Mouse (Mus musculus) fibroblast of lung, adult 2 months (primary cell): ENCODE measurements at regions not wholly inside any gene's neighbourhood (a gene's known extent, or its start where the extent isn't known, plus 50 kb on each side); places are given as distances from the start of the nearest gene placed in this dataset.
A peak's percentile ranks its signal among the peaks of the same experiment; 100 is the strongest.

Experiments used
- DNase-seq: peaks from one replicate; pipeline ENCODE4 v3.0.0-alpha.2; 2011; ENCODE audit warnings: low read depth

DNA sequence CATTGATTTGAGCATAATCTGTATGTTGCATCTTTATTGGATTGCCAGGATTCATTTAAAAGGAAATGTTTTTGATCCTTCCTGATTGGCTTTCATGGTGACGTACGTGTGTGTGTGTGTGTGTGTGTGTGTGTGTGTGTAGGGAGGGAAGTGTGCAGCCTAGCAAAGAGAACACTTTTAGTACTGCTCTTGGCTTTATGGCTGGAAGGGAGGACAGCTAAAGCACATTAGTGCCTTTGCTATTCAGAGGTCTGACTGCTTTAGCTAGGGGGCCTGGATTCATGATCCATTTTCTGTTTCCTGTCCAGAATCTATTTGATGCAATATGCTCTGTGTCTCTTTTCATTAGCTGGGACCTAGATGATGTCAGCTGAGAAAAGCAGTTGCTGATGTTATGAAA, 155.6 kb upstream of the Itga1 start:
- DNase-seq: no peak

DNA sequence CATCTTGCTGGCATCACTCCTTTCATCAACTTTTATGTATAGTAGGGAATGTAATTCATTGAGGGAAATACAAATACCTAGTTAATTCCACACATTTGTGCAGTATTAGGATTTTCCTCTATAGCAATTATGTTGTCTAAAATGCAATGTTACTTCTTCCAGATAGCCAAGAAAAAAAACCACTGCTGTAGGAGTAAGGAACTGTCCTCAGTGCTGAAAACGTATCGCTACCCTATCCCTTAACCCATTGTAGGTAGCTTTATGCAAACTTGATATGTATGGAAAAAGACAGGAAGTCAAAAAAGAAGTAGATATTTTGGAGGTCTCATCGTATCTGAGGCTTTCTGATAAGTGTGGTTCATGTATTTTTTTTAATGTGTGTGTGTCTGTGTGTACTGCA, 150.8 kb upstream of the Itga1 start:
- no peak for DNase-seq

DNA sequence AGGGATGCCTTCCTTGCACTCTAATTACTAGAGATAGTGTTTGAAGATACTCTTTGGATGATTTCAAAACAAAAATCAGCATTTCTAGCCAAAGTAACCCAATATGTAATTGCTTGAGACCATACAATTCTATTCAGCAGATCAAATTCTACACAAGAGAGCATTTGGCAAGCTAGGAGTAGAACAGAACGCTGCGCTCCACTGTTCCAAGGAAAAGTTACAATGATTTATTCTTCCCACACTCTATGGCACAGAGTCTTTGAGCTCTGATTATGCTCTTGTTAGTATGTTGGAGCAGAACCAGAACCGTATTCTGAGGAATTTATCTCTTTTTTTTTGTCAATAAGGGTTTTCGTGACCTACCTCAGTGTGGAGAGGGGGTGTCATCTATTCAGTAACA, 130.2 kb upstream of the Itga1 start:
- no peak for DNase-seq

DNA sequence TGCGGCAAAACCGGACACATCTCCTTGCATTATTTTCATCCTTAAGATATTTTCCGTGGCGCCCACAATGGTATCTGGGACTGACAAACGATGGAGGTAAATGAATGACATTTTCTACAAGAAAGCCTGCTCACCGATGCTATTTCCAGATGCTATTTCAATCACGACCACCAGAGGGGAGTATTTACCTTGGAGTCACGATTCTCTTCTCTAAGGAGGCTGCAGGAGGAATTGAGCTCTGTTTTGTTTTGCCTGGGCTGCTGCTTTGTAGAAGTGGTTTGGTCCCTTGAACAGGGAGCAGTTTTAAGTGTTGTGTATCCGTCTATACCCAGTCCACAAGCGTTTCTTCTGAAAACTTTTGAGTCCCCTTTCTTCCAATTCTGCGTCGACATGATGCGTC, 128.7 kb upstream of the Itga1 start:
- DNase-seq: peak; percentile 48

DNA sequence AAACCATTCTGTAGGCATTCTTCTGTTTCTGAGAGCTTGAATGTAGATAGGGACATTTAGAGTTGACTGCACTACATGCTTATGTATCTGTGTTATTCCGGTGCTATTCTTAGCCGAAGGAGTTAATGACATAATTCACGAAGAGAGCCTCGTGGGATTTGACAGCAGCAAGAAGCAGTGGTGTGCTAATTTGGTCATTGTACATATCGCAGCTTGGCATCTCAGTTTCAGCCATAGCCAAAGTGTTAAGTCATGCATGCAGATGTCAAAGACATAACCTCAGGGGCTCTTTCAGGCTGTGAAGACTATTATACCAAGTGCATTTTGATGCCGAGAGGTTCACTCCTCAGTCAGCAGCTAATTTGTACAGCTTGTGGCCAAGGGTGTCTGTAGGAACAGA, 125.1 kb upstream of the Itga1 start:
- DNase-seq: no peak

DNA sequence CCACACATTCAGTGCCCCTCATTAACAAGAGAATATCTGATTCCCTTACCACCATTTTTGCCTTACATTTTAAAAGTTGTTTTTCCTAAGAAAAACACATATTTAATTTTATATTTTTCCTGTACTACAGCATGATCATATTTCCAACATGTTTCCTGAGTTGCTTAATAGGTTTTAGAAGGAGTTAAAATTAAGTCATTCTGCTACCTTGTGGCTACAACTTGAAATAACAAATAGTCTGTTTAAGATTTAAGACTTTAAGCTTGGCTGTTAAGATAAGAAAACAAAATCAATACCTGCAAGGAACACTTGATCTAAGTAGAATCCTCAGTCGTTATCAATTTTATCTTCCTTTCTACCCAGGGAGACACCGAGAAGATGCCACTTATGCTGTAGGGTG, 117.9 kb upstream of the Itga1 start:
- peak; percentile 23 for DNase-seq

DNA sequence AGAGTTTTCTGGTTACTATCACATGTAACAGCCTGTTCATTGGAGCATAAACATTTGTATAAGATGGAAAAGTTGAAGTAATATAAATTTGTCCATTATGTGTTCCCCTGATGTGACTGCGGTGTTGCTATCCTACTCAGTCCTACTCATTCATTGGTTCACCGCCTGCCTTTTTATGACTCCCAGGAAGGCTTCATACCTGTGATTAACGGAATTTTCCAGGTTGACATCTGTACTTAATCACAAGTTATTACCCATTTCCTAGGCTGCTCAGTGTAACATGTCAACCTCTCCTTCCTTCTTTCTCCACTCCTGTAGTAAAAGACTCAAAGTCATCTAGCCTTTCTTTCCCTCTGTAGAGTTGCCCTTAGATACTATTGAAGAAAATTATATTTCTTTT, 109.5 kb upstream of the Itga1 start:
- DNase-seq: no peak

DNA sequence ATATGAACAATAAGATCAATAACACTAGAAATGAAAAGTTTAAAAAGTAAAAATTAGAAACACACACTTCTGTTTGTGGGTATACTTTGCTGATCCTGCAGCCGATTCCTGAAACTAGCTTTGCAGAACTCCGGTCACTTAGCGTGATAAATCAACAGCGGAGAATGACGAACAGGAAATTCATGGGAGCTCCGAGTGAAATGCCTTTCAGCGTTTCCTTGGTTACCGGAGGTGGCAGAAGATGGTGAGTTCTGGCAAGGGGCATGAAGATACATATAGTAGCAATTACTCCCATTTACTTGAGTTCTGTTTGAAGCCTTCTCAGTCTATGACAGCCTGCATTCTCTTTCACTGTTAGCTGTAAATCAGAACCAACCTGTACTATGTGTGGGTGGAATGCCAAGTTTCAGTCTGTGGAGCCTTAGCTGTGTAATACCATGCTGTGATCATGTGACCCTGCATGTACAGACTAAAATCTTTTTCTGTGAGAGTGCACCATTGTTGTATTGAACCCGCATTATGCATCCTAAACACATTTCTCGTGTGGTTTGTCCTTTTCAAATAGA, 109.0 kb upstream of the Itga1 start:
- DNase-seq: no peak

DNA sequence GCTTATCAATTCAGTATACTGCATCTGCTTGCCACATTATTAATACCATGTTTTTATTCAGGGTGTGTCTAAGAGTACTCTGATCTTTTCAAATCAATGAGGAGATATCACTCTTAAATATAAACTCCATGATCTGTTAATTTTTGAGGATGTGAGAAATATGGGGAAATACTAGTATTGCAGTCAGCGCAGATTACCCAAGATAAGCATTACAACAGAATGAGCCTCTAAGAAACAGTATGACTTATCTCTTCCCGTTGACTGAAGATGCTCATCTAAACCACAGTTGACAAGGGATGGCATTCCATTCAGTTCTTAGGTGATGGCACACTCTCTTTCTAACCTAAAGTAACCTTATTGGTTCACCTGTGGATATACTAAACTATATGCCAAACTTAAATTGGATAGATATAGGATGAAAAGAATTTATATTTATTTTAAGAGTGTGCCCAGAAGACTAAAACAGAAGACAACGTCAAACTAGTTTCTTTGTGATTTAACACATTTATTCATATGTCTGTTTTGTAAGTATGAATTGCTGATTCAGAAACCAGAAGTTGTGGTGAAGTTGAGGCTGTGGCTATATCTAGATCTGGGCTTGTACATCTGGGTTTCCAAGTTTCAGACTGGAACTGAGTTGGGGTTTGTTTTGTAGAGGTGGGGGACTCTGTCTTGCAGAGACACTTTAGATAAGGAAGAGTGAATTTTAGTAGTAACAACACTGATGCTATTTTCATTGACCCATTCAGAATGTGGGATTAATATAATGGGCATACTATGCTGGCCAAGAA, 107.8 kb upstream of the Itga1 start:
- DNase-seq: no peak

DNA sequence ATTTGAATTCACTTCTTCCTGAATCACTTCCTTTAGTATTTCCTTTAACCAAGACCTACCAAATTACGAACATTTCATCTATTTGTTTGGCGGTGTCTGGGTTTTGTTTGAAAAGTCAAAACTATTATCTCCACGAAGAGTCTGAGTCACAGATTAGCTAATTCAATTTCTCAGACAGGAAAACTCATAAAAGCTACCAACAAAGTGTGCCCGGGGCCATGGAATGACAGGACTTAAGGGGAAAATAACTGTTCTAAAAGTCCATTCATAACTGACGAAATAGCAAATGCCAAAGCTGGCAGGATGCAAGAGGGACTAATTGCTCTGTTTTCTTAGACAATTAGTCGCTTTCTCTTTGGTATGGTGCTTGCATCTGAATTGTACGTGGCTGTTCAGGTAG, 105.0 kb upstream of the Itga1 start:
- DNase-seq: no peak

DNA sequence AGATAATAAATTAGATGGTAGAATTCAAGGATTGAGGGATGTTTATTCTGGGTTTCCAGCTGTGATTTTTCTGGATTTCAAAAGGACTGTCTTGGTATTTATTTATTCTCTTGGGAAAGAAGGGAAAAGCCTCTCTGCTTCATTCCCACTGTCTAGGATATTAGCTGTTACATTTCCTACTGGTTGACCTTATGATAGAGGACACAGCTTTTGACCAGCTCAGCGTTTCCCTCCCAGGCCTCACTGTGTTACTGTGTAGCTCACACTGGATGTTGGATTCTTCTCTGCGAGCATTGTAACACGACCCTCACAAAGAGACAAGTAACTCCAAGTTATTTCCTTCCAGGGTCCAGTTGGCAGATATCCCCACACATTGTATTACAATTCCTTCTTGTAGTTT, 97.4 kb upstream of the Itga1 start:
- DNase-seq: no peak

DNA sequence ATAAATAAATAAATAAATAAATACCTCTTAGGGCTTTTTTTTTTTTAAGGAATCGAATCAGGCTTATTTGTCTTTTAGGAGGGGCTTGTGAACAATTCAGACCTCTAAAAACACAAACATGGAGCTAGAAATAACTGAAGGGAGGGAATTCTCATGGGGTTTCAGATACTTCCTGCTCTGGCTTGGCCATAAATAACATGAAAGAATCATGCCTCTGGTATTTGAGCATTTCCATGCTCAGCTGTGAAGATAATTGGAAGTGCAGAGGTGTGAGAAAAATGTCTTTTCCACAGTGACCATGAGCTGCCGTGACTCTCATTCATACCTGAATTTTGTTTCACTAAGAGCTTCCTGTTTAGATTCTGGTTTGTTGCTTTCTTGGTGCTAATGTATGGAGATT, 86.3 kb upstream of the Itga1 start:
- no peak for DNase-seq

DNA sequence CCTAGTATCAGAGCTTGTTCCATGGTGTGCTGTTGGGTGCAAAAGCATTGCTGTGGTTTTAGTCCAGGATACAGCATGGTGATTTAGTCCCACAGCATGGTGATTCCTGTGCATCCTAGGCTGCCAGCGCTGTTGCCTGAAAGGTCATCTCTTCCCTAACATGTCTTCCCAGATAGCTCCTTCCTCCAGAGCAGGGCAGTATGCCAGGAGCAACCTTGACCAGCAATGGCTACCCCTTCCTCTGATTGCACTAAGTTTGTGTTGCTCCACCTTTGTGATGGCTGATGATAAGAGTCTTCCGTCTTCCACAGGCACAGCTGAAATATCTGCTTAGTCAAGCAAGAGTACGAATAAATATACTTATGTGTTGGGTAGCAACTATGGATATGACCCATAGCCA, 85.6 kb upstream of the Itga1 start:
- DNase-seq: no peak

DNA sequence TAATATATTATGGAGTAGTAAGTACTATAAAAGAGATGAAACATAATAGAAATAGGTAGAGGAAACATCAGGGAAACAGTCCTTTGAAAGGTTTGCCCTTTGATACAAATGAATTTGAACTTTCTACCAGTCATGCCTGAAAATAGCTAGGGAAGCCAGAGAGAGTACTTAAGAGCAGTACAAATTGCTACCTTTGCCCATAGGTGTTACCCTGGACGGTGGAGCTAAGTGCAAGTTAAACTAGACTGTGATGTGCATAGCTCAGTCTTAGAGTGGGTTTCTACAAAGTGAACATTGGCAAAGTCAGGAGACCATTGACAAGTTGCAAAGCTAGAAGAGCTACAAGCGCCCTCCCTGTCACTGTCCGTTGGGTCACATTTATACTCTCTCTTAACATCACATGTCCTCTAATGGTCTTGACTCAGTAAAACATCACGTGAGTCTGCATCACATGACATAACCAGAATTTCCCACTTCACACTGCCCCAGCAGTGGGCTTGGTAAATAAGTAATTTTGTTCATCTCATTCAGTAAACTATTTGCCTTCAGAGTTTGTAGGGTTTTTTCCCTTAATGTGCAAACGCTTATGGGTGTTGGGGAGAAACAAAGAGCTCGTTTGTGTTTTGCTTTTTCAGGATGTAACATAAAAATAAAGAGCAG, 80.6 kb upstream of the Itga1 start:
- DNase-seq: no peak

DNA sequence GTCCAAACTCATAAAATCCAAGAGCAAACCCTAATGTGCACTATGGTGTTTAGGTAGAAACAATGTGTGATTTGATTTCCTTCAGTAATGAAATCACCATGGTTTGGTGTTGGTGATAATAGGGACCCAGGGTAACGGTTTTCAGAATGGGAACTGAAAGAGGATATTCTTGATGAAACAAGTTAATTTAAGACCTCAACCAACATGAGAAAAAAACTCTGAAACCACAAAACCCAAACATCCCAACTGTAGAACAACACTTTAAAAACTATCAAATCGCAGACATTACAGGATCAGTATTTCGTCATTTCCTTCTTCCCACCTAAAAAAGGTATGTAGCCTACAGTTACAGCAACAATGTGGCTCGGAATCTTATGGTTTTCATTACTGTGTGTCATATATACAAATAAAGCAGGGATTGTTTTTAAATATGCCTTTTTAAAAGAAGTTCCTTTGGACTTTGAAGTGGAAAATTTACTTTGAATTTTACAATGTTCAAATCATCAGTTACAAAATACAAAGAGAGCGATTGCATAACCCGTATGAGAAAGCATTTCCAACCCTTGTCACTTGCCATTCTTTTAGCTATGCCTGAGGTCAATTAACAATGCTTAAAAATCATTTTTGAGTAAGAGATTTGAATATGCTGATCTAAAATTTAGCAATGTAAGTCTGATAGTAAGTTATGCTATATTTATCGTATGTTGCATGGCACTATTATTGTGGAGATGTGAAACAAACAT, 76.6 kb upstream of the Itga1 start:
- DNase-seq: peak; percentile 27

DNA sequence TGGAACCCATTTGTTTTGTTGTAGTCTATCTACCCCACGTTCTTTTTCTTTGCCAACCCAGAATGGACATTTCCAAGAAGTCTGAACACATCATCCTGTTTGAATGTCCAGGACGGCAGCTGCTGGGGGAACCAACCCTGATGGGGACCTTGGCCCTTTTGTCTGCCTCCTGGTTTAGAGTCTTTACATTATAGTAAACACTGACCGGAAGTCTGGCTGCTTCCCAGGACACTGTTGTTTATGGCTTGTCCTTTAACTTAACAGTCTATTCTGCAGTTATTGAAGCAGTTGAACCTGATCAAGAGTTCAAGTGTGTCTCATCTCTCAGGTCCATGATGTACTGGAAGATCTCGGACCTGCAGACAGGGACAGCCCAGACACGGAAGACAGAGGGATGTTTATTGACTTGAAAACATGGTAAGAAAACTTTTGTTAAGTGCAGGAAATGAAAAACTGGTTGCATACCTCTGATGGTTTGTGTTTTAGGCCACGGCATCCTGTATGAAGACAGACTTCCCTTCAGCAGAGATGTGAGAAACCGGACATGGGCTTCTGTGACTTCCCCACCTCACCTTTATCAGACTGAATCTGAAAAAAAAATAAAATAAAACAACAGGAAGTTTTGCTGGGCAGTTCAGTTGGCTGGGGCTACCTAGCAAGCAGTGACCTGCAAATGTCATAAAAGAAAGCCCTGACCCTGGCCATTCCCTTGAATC, 69.7 kb upstream of the Itga1 start:
- DNase-seq: no peak

DNA sequence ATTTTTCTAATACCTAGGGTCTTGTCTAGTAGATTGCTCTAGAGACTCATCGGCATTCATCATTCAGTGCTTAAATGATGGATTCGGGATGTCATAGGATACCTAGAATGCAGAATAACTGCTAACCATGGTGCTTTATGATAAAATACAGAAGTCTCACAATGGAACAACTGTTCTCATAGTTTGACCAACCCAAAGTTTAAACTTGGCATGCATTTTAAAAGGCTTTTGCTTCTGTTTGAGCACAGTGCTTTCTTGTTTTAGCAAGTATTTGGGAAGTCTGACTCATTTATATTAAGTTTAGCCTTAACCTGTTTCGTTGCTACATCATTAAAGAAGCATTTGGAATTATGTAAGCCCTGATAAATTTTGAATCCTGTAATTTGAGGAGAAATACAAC, 64.2 kb upstream of the Itga1 start:
- DNase-seq: peak; percentile 68

DNA sequence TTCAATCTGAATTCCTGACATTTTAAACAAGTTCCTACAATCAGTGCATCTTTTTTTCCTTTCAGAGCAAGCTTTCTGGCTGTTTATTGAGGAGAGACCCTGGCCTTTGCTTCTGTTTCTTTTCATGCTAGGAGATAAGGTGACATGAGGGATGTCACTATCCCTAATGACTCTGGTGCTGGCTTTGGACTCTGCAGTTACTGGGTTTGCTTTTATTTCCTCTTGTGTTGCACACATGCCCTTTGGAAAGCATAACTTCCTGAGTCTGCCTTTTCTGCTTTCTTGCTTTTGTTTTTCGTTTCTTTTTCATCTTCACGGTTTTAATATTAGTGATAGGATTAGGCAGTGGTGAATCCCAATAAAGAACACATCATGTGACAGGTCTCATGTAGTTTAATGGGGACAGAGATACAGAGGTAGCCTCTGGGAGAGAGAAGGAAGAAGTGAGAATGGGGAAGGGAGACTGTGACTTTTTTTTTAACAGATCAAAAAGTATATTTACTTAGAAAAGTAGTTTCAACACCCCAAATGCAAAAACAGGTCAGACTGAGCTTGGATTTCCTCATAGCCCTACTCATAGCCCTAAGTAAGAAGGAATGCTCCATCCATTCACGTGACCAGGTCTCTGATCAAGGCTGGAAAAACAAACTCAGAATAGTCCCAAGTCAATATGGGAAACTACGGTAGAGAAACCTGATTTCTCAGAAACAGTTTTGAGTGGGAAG, 61.1 kb upstream of the Itga1 start:
- DNase-seq: peak; percentile 33

DNA sequence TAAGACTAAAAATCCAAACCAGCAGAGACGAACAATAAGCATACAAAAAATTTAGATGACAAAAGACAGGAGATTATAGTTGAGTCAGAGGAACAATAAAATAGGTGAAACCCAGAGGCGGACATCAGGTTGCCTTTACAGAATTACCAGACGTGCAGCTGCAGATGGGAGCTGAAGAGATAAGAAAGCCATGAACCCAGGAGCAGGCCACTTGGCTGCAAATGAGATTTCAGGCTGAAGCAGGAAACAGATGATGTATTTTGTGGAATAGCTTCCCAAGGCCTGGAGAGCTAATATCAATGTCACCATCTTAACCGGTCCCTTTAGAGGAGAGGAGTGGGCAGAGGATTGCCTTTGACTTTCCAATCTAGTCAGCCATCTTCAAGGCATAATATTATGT, 57.6 kb upstream of the Itga1 start:
- DNase-seq: no peak
